Mouse (Mus musculus) spleen, adult 2 months (tissue): ENCODE measurements around the gene Cyp27b1. TPM values are rescaled to one million over a fixed set of nuclear protein-coding genes. Genes with fewer than 3 reads are reported as not detected.

Experiments used
- DNase-seq, 2 experiments: peaks; one replicate each; pipeline versions ENCODE4 v3.0.0 to v3.0.0-alpha.2; 2012 to 2021; ENCODE audit warnings: low spot score in 2 of 2, low read depth in 1 of 2
- H3K27ac ChIP-seq: fragments of 200-500 bp; 2 replicates; pipeline ENCODE4 v1.5.1; 2012; ENCODE audit warnings: low read length, inconsistent platforms; ENCODE audit not compliant: insufficient read depth
- H3K27me3 ChIP-seq: fragments of 200-500 bp; 2 replicates; pipeline ENCODE4 v1.6.1; 2012; ENCODE audit warnings: mild to moderate bottlenecking, moderate library complexity, low read length, inconsistent platforms; ENCODE audit not compliant: control insufficient read depth, insufficient read depth
- H3K36me3 ChIP-seq: fragments of 200-500 bp; 2 replicates; pipeline ENCODE4 v1.6.1; 2012; ENCODE audit warnings: mild to moderate bottlenecking, low read length, inconsistent platforms; ENCODE audit not compliant: control insufficient read depth, insufficient read depth
- H3K4me1 ChIP-seq: fragments of 200-500 bp; 2 replicates; pipeline ENCODE4 v1.6.1; 2011; ENCODE audit warnings: inconsistent platforms; ENCODE audit not compliant: control insufficient read depth, insufficient read depth, insufficient read length
- H3K4me3 ChIP-seq: fragments of 200-500 bp; 2 replicates; pipeline ENCODE4 v1.5.1; 2011; ENCODE audit warnings: mild to moderate bottlenecking, inconsistent platforms; ENCODE audit not compliant: insufficient read depth, insufficient read length; ENCODE audit errors: extremely low read depth
- CTCF ChIP-seq: fragments of 200-500 bp; IDR thresholded peaks from 2 replicates; pipeline ENCODE4 v1.5.1; 2011; ENCODE audit warnings: mild to moderate bottlenecking, inconsistent platforms; ENCODE audit not compliant: insufficient read depth, insufficient read length, insufficient replicate concordance; ENCODE audit errors: extremely low read depth
- POLR2A ChIP-seq: fragments of 200-500 bp; IDR thresholded peaks from 2 replicates; pipeline ENCODE4 v1.6.1; 2011; ENCODE audit warnings: low read depth, low read length, inconsistent platforms
- WGBS: fragments of 180-500 bp; shearing (Covaris S2); methylation state at CpG from one replicate; pipeline ENCODE4 v1.1.7; 2018; 5-methylcytosine and 5-hydroxymethylcytosine counted together
- polyA plus RNA-seq: library from polyadenylated mRNA; depleted of rRNA; stranded (reverse); fragments of >200 nt; gene quantifications from 2 replicates; pipeline ENCODE4 v1.2.3, GENCODE M21; 2012; rRNA removed

The Cyp27b1 gene
- polyA plus RNA-seq, 1 experiment, result 0.26 TPM

DNA sequence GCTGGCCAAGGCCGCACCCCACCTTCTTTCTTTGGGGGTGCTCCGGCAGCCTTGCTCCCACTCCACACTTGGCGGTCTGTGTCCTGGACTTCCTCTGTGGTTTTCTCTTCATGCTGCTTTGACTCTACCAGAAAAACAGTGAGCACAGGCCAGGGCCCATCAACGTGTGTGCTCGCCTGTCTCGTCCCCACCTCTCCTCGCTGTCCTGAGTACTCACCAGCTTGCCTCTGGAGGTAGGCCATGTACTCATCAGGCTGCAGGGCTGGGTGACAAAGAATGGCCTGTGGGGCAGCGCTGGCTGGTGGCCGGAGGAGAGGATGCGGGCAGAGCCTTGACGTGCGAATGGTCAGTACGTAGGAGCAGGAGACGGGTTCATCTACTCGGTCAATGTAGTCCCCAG, 51.8 kb downstream of the Cyp27b1 start:
- no peaks in the 10 kb centered on the region for H3K27me3 ChIP-seq
- DNase-seq, result no peak
- H3K36me3 ChIP-seq, result peaks cover 34% of the 10 kb centered on the region
- peaks cover 10% of the 10 kb centered on the region; the same call in 1 of the 2 replicates for H3K4me1 ChIP-seq
- H3K27ac ChIP-seq, result no peak overlapping the region
- TF ChIP-seq CTCF, result no peak
- TF ChIP-seq POLR2A, result no peak
- no peak overlapping the region for H3K4me3 ChIP-seq
- 60% methylated on average over 15 of the region's 15 CpGs for WGBS

DNA sequence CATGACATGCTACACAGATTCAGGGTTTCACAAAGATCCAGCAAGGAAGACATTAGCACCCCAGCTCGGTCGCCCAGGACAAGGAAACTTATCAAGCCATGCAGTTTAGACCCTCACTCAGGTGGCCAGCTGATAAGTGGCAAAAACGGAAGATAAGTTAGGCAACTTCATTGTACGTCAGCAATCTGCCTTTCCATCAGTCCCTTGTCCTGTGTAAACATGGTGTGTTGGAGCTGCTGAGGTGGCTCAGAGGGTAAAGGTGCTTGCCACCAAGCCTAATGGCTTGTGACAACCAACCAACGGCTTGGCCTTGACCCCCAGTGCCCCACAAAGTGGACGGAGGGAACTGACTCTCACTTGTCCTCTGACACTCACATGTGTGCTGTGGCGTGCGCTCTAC, 52.4 kb downstream of the Cyp27b1 start:
- H3K36me3 ChIP-seq, result peaks cover 30% of the 10 kb centered on the region
- no peaks in the 10 kb centered on the region for H3K27me3 ChIP-seq
- peaks cover 10% of the 10 kb centered on the region; the same call in 1 of the 2 replicates for H3K4me1 ChIP-seq
- H3K27ac ChIP-seq, result no peak overlapping the region
- DNase-seq, result no peak
- 80% methylated on average over 8 of the region's 8 CpGs for WGBS
- H3K4me3 ChIP-seq, result no peak overlapping the region
- no peak for TF ChIP-seq POLR2A
- TF ChIP-seq CTCF, result no peak

DNA sequence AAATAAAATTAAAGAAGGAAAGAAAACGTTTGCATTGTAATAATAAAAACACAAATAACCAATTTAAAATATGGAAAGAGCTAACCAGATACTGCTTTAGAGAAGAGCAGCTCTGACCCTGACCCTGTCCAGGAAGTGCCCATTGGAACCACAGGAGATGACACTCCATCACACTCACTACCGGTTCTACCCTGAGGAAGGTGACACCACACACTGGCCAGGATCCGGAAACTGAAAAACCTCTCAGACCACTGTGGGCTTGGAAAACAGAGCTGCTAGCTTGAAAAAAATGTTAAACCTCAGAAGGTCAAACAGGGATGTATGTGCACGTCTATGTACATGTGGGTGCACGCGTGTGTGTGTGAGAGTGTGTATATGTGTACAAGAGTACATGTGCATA, 53.1 kb downstream of the Cyp27b1 start:
- Histone ChIP-seq H3K4me1 (peaks cover 10% of the 10 kb centered on the region; the same call in 1 of the 2 replicates), H3K4me3 (no peak overlapping the region), H3K27ac (no peak overlapping the region), H3K36me3 (peaks cover 24% of the 10 kb centered on the region), H3K27me3 (no peaks in the 10 kb centered on the region)
- no peak for TF ChIP-seq CTCF
- TF ChIP-seq POLR2A, result no peak
- WGBS, result 63% methylated on average over 6 of the region's 6 CpGs
- DNase-seq, result no peak

Other genes starting within 250 kb of the Cyp27b1 start
- gene Atp23, start 146.9 kb upstream of the Cyp27b1 start, polyA plus RNA-seq, result 6.6 and 6.8 TPM in 2 replicates
- gene Ctdsp2, start 69.5 kb upstream of the Cyp27b1 start, polyA plus RNA-seq, result 61.4 and 67.3 TPM in 2 replicates
- gene Avil, start 47.5 kb upstream of the Cyp27b1 start, polyA plus RNA-seq, result 0.06 and 0.09 TPM in 2 replicates
- 17.1 and 26.3 TPM in 2 replicates for gene Tsfm, start 17.4 kb upstream of the Cyp27b1 start, polyA plus RNA-seq
- 14.6 and 14.9 TPM in 2 replicates for gene Mettl1, start 6.8 kb upstream of the Cyp27b1 start, polyA plus RNA-seq
- 0.35 and 0.42 TPM in 2 replicates for gene Eef1akmt3, start 6.7 kb upstream of the Cyp27b1 start, polyA plus RNA-seq
- gene March9, start 11.9 kb downstream of the Cyp27b1 start, polyA plus RNA-seq, result 3.1 and 4.1 TPM in 2 replicates
- 106 and 140 TPM in 2 replicates for gene Cdk4, start 15.3 kb downstream of the Cyp27b1 start, polyA plus RNA-seq
- gene Tspan31, start 22.0 kb downstream of the Cyp27b1 start, polyA plus RNA-seq, result 29.9 and 32.4 TPM in 2 replicates
- 45.6 and 60.9 TPM in 2 replicates for gene Agap2, start 27.0 kb downstream of the Cyp27b1 start, polyA plus RNA-seq
- gene Os9, start 72.9 kb downstream of the Cyp27b1 start, polyA plus RNA-seq, result 48.7 and 57.4 TPM in 2 replicates
- gene B4galnt1, start 117.0 kb downstream of the Cyp27b1 start, polyA plus RNA-seq, result 284 and 346 TPM in 2 replicates
- 0.94 and 1.1 TPM in 2 replicates for gene Slc26a10, start 132.4 kb downstream of the Cyp27b1 start, polyA plus RNA-seq
- gene Arhgef25, start 141.8 kb downstream of the Cyp27b1 start, polyA plus RNA-seq, result 8.5 and 9.2 TPM in 2 replicates
- gene Dtx3, start 147.5 kb downstream of the Cyp27b1 start, polyA plus RNA-seq, result 67.9 and 83.7 TPM in 2 replicates
- 22.2 and 24.3 TPM in 2 replicates for gene Pip4k2c, start 163.3 kb downstream of the Cyp27b1 start, polyA plus RNA-seq
- 0.41 and 0.72 TPM in 2 replicates for gene Kif5a, start 215.1 kb downstream of the Cyp27b1 start, polyA plus RNA-seq
- 94.8 and 101 TPM in 2 replicates for gene Dctn2, start 218.1 kb downstream of the Cyp27b1 start, polyA plus RNA-seq
- 55.8 and 68.0 TPM in 2 replicates for gene Mbd6, start 240.8 kb downstream of the Cyp27b1 start, polyA plus RNA-seq